ENCODE assay signal across 12 mouse cellular contexts in the genomic region with DNA sequence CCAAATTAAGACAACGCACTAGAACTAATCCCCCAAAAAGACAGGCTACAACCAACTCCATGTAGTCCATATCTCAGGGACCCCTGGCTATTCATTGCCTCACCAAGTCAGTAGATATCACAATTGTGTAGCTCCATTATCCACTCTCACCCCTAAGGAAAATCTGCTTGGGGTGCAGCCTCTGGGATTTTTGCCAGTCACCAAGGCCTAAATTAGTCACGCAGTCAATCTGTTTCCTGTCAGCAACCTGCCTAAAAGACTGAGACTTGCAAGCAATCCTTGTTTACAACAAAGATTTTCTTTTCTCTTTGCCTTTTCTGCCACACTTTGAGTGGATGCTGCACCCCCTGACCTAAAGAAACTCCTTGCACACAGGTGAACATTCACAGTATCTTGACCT.
DNase-seq lines count a peak whose midpoint lies in the region.
"Had no signal": no experiment of that assay in that cellular context is flagged by ENCODE, and none has a peak within 500 bp of the region (broad histone marks: within the 10 kb centered on the region; RNA-seq: fewer than 3 reads in every experiment).

No protein-coding gene starts in this region.

- peak; percentile 34 for DNase-seq in layer of hippocampus, adult 11-12 months (ENCODE audit: low spot score)
- DNase-seq in layer of hippocampus, adult 9-10 months (ENCODE audit: low spot score) = no peak
- peak; percentile 42 for DNase-seq in MN1 (ENCODE audit: low spot score)
- peak; percentile 87 for DNase-seq in brain, adult 2 months (ENCODE audit: low read depth, low spot score)
- DNase-seq in cerebellum, postnatal 25 days = peak; percentile 64 to 71
- no peak for DNase-seq in kidney, adult 9 months
- DNase-seq in embryo, embryonic 10.5 days (ENCODE audit: low spot score) = no peak
- DNase-seq: adrenal gland, postnatal 25 days; kidney, adult 18-20 months; kidney, postnatal 25 days; lung, adult 2 months; thymus, adult 2 months had no signal

Comparison
In these comparisons a context has a peak if more than half of its experiments do, and no peak if none do; other contexts are left out.
1. DNase-seq: peak in layer of hippocampus, adult 11-12 months (single experiment), MN1 (single experiment), brain, adult 2 months (single experiment) and cerebellum, postnatal 25 days (2 of 2); none in layer of hippocampus, adult 9-10 months (single experiment), kidney, adult 9 months (single experiment) and embryo, embryonic 10.5 days (single experiment).